Mouse (Mus musculus): ENCODE results near the gene Mybpc2. TPM values are rescaled to one million over a fixed set of nuclear protein-coding genes. Genes with fewer than 3 reads are reported as not detected.

Mybpc2 gene
- polyA plus RNA-seq, 1 experiment: not detected

DNA sequence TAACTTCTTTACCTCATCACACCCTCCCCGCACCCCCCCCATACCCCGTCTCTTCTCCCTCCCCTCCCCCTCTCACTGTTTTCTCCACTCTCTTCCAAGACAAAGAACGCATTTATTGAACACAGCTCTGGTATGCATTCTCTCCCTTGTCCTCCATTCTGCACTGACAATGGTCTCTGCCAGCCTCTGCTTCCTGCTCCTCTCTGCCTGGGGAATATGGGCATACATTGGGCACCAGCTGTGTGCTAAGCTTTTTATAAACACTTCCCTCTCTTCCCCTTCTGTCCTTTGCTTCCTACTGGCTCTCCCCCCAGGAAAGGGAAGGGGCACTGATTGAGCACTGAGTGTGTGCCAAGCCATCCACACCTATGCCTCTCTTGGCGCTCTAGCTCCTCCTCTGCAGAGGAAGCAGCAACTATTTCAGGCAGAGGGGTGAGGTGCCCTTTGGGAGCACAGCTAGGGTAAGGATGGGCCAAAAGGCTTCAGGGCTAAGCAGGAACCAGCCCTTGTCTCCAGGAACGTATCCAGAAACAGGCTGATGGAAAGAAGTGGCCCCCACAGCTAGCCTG is 49.3 kb downstream of the Mybpc2 start:
- TF ChIP-seq FOSL1 (IDR thresholded peaks at IDR 0.05; ENCODE audit: insufficient read depth, low read length, poor library complexity, severe bottlenecking): no peak
- Histone ChIP-seq H3K36me3 (ENCODE audit: control insufficient read depth, insufficient read depth) (no peaks in the 10 kb centered on the region), H3K4me3 (ENCODE audit: insufficient read depth, poor library complexity, severe bottlenecking) (no peak overlapping the region), H3K79me2 (ENCODE audit: control insufficient read depth, insufficient read depth) (no peaks in the 10 kb centered on the region), H3ac (ENCODE audit: control insufficient read depth, insufficient read length, low read depth) (no peak overlapping the region), H3K79me3 (ENCODE audit: low read depth) (no peaks in the 10 kb centered on the region), H3K27me3 (ENCODE audit: control insufficient read depth, insufficient read depth, insufficient read length) (peaks cover 15% of the 10 kb centered on the region)

- no peak overlapping the region for H3K4me3 ChIP-seq (ENCODE audit: insufficient read depth, poor library complexity, severe bottlenecking)
- no peaks in the 10 kb centered on the region for H3K79me2 ChIP-seq (ENCODE audit: control insufficient read depth, insufficient read depth)
- peaks cover 15% of the 10 kb centered on the region for H3K27me3 ChIP-seq (ENCODE audit: control insufficient read depth, insufficient read depth, insufficient read length)
- no peak for TF ChIP-seq CEBPB (IDR thresholded peaks at IDR 0.05; ENCODE audit: low read depth)
- TF ChIP-seq CTCF (IDR thresholded peaks at IDR 0.05; ENCODE audit: control insufficient read depth, insufficient read depth, insufficient read length): no peak
- no peak for TF ChIP-seq MYOD1 (IDR thresholded peaks at IDR 0.05; ENCODE audit: control insufficient read depth, insufficient read length, low read depth)
- TF ChIP-seq USF1 (IDR thresholded peaks at IDR 0.05; ENCODE audit: low read depth): no peak
- no peak for TF ChIP-seq MAX (IDR thresholded peaks at IDR 0.05)
- no peak for TF ChIP-seq MYOG (IDR thresholded peaks at IDR 0.05; ENCODE audit: control insufficient read depth, extremely low read depth, insufficient read length)
- TF ChIP-seq FOSL1 (IDR thresholded peaks at IDR 0.05; ENCODE audit: insufficient read depth, low read length, poor library complexity, severe bottlenecking): no peak
- no peak overlapping the region for H3ac ChIP-seq (ENCODE audit: control insufficient read depth, insufficient read length, low read depth)
- H3K36me3 ChIP-seq (ENCODE audit: control insufficient read depth, insufficient read depth): no peaks in the 10 kb centered on the region
- H3K79me3 ChIP-seq (ENCODE audit: low read depth): no peaks in the 10 kb centered on the region
Measured at GRCm38 (mm10) chr7:44474419-44474818, 50.0 kb downstream of the Mybpc2 start.

- Histone ChIP-seq H3ac (ENCODE audit: control insufficient read depth, insufficient read length, low read depth) (no peak overlapping the region), H3K4me3 (ENCODE audit: insufficient read depth, poor library complexity, severe bottlenecking) (no peak overlapping the region), H3K79me2 (ENCODE audit: control insufficient read depth, insufficient read depth) (no peaks in the 10 kb centered on the region), H3K27me3 (ENCODE audit: control insufficient read depth, insufficient read depth, insufficient read length) (peaks cover 15% of the 10 kb centered on the region), H3K36me3 (ENCODE audit: control insufficient read depth, insufficient read depth) (no peaks in the 10 kb centered on the region), H3K79me3 (ENCODE audit: low read depth) (no peaks in the 10 kb centered on the region)
- TF ChIP-seq CEBPB (IDR thresholded peaks at IDR 0.05; ENCODE audit: low read depth) (no peak), MYOD1 (IDR thresholded peaks at IDR 0.05; ENCODE audit: control insufficient read depth, insufficient read length, low read depth) (peak; percentile 21), USF1 (IDR thresholded peaks at IDR 0.05; ENCODE audit: low read depth) (no peak)
Measured at GRCm38 (mm10) chr7:44472961-44473646, 51.4 kb downstream of the Mybpc2 start.

DNA sequence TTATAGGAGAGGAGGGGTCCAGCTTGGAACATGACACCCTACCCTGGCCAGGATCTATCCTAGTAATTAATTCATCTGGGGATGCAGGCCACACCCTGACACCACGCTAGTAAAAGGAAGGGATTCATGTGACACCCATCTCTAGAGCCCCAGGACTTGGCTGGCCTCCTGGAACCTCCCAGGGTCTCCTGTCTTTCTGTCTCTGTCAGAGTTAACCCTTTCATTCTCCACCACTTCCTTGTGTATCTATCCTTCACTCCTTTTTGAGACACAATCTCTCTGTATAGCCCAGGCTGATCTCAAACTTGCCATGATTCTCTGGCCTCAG is 51.9 kb downstream of the Mybpc2 start:
- no peak for TF ChIP-seq FOSL1 (IDR thresholded peaks at IDR 0.05; ENCODE audit: insufficient read depth, low read length, poor library complexity, severe bottlenecking)
- TF ChIP-seq CEBPB (IDR thresholded peaks at IDR 0.05; ENCODE audit: low read depth): no peak
- TF ChIP-seq MYOG (IDR thresholded peaks at IDR 0.05; ENCODE audit: control insufficient read depth, extremely low read depth, insufficient read length): no peak
- TF ChIP-seq MYOD1 (IDR thresholded peaks at IDR 0.05; ENCODE audit: control insufficient read depth, insufficient read length, low read depth): no peak
- no peak for TF ChIP-seq USF1 (IDR thresholded peaks at IDR 0.05; ENCODE audit: low read depth)
- TF ChIP-seq MAX (IDR thresholded peaks at IDR 0.05): no peak
- TF ChIP-seq CTCF (IDR thresholded peaks at IDR 0.05; ENCODE audit: control insufficient read depth, insufficient read depth, insufficient read length): no peak
- H3K79me3 ChIP-seq (ENCODE audit: low read depth): no peaks in the 10 kb centered on the region
- no peak overlapping the region for H3K4me3 ChIP-seq (ENCODE audit: insufficient read depth, poor library complexity, severe bottlenecking)
- no peak overlapping the region for H3ac ChIP-seq (ENCODE audit: control insufficient read depth, insufficient read length, low read depth)
- H3K79me2 ChIP-seq (ENCODE audit: control insufficient read depth, insufficient read depth): no peaks in the 10 kb centered on the region
- no peaks in the 10 kb centered on the region for H3K36me3 ChIP-seq (ENCODE audit: control insufficient read depth, insufficient read depth)
- H3K27me3 ChIP-seq (ENCODE audit: control insufficient read depth, insufficient read depth, insufficient read length): peaks cover 15% of the 10 kb centered on the region

GRCm38 (mm10) chr7:44471880-44472557 is 52.4 kb downstream of the Mybpc2 start:
- Histone ChIP-seq H3K4me3 (ENCODE audit: insufficient read depth, poor library complexity, severe bottlenecking) (no peak overlapping the region), H3K79me2 (ENCODE audit: control insufficient read depth, insufficient read depth) (no peaks in the 10 kb centered on the region), H3K27me3 (ENCODE audit: control insufficient read depth, insufficient read depth, insufficient read length) (peaks cover 15% of the 10 kb centered on the region), H3K79me3 (ENCODE audit: low read depth) (no peaks in the 10 kb centered on the region), H3K36me3 (ENCODE audit: control insufficient read depth, insufficient read depth) (no peaks in the 10 kb centered on the region), H3ac (ENCODE audit: control insufficient read depth, insufficient read length, low read depth) (no peak overlapping the region)
- no peak for TF ChIP-seq FOSL1 (IDR thresholded peaks at IDR 0.05; ENCODE audit: insufficient read depth, low read length, poor library complexity, severe bottlenecking)
- no peak for TF ChIP-seq CTCF (IDR thresholded peaks at IDR 0.05; ENCODE audit: control insufficient read depth, insufficient read depth, insufficient read length)
- TF ChIP-seq MYOD1 (IDR thresholded peaks at IDR 0.05; ENCODE audit: control insufficient read depth, insufficient read length, low read depth): no peak
- no peak for TF ChIP-seq MAX (IDR thresholded peaks at IDR 0.05)
- TF ChIP-seq USF1 (IDR thresholded peaks at IDR 0.05; ENCODE audit: low read depth): no peak
- no peak for TF ChIP-seq MYOG (IDR thresholded peaks at IDR 0.05; ENCODE audit: control insufficient read depth, extremely low read depth, insufficient read length)
- TF ChIP-seq CEBPB (IDR thresholded peaks at IDR 0.05; ENCODE audit: low read depth): no peak
